Mouse (Mus musculus): ENCODE results near the gene Cyp2c23.

The Cyp2c23 gene

GRCm38 (mm10) chr19:44024921-44025585 is 4.0 kb downstream of the Cyp2c23 start:
- DNase-seq (ENCODE audit: low spot score in 2 of 2) = no peak

GRCm38 (mm10) chr19:44023066-44023465 is 5.9 kb downstream of the Cyp2c23 start:
- no peak for DNase-seq (ENCODE audit: low spot score in 2 of 2)

- peak; percentile 60 to 76 for DNase-seq (ENCODE audit: low spot score in 2 of 2)
Observed at GRCm38 (mm10) chr19:44021502-44021901, 7.5 kb downstream of the Cyp2c23 start.

- no peak for DNase-seq (ENCODE audit: low spot score in 2 of 2)
Observed at GRCm38 (mm10) chr19:44019739-44020138, 9.3 kb downstream of the Cyp2c23 start.

GRCm38 (mm10) chr19:44013862-44014261 is 15.1 kb downstream of the Cyp2c23 start:
- DNase-seq (ENCODE audit: low spot score in 2 of 2) = no peak

GRCm38 (mm10) chr19:44008784-44009183 is 20.2 kb downstream of the Cyp2c23 start:
- DNase-seq (ENCODE audit: low spot score in 2 of 2) = peak; percentile 6 to 9

- DNase-seq (ENCODE audit: low spot score in 2 of 2) = no peak
Observed at GRCm38 (mm10) chr19:44007186-44007585, 21.8 kb downstream of the Cyp2c23 start.

GRCm38 (mm10) chr19:44005025-44005424 is 24.0 kb downstream of the Cyp2c23 start:
- no peak for DNase-seq (ENCODE audit: low spot score in 2 of 2)

GRCm38 (mm10) chr19:44004261-44004660 is 24.7 kb downstream of the Cyp2c23 start:
- DNase-seq (ENCODE audit: low spot score in 2 of 2) = no peak

- DNase-seq (ENCODE audit: low spot score in 2 of 2) = no peak
Observed at GRCm38 (mm10) chr19:44000720-44001119, 28.3 kb downstream of the Cyp2c23 start.

- no peak for DNase-seq (ENCODE audit: low spot score in 2 of 2)
Observed at GRCm38 (mm10) chr19:44000061-44000460, 28.9 kb downstream of the Cyp2c23 start.

GRCm38 (mm10) chr19:43998802-43999527 is 30.0 kb downstream of the Cyp2c23 start:
- no peak for DNase-seq (ENCODE audit: low spot score in 2 of 2)

GRCm38 (mm10) chr19:43998101-43998500 is 30.9 kb downstream of the Cyp2c23 start:
- DNase-seq (ENCODE audit: low spot score in 2 of 2) = no peak

- no peak for DNase-seq (ENCODE audit: low spot score in 2 of 2)
Observed at GRCm38 (mm10) chr19:43995427-43995826, 33.6 kb downstream of the Cyp2c23 start.

GRCm38 (mm10) chr19:43992464-43992863 is 36.5 kb downstream of the Cyp2c23 start:
- no peak for DNase-seq (ENCODE audit: low spot score in 2 of 2)

- no peak for DNase-seq (ENCODE audit: low spot score in 2 of 2)
Observed at GRCm38 (mm10) chr19:43990362-43990761, 38.6 kb downstream of the Cyp2c23 start.

GRCm38 (mm10) chr19:43986069-43986794 is 42.8 kb downstream of the Cyp2c23 start, which contains the start of gene Cpn1:
Gene Cpn1, minus strand, starts transcription at chr19:43986556.
- no peak for DNase-seq (ENCODE audit: low spot score in 2 of 2)

- no peak for DNase-seq (ENCODE audit: low spot score in 2 of 2)
Observed at GRCm38 (mm10) chr19:43981992-43982391, 47.0 kb downstream of the Cyp2c23 start.

GRCm38 (mm10) chr19:43980711-43981110 is 48.3 kb downstream of the Cyp2c23 start:
- DNase-seq (ENCODE audit: low spot score in 2 of 2) = no peak

- DNase-seq (ENCODE audit: low spot score in 2 of 2) = no peak
Observed at GRCm38 (mm10) chr19:43977799-43978198, 51.2 kb downstream of the Cyp2c23 start.

- no peak for DNase-seq (ENCODE audit: low spot score in 2 of 2)
Observed at GRCm38 (mm10) chr19:43976661-43977060, 52.3 kb downstream of the Cyp2c23 start.

GRCm38 (mm10) chr19:43974221-43974620 is 54.8 kb downstream of the Cyp2c23 start:
- DNase-seq (ENCODE audit: low spot score in 2 of 2) = no peak

Measured in urinary bladder, postnatal 36 days (tissue).